Mouse (Mus musculus): Measurements from ENCODE around the gene Olfr199. TPM values are rescaled to one million over a fixed set of nuclear protein-coding genes. Genes with fewer than 3 reads are reported as not detected.

Gene Olfr199
- not detected for total RNA-seq (2023)

DNA sequence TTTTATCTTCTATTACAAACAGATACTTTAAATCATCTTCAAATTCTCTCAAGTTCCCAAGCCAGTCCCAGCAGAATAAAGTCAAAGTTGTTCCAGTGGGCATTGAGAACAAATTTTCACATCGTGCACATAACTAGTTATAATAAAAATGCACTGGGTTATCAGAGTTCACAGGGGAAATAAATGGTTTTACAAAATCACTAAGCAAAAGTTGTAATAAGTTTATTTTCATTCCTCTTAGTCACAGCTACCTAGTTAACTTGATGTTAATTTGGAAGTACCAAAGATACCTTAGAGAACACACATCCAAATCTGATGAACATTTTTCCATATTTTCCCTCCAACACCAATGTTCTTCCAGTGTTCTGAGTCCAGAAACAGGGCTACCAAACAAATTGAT is at the start of gene Olfr199:
Gene Olfr199 (minus strand): TSS at position 101 of the 400 bp plus-strand sequence.

DNA sequence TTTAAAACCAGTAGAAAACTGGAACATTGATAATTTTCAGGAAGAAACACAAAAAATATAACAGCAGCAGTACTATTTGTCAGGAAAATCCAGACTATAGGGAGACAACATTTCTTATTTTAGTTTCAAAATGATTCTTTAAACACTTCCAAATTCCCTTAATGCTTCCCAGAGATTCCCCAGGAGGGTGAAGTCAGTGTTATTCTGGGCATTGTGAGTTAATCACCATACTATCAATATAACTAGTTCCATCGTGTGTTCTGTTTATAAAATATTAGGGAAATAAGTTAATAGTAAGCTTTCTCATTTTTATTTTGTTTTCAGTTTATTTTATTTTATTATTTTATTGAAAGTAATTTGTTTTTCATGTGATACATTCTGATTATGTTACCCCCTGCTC is 16.1 kb downstream of the Olfr199 start, which contains the start of gene Olfr198:
Gene Olfr198 (minus strand): TSS at position 101 of the 400 bp plus-strand sequence.

DNA sequence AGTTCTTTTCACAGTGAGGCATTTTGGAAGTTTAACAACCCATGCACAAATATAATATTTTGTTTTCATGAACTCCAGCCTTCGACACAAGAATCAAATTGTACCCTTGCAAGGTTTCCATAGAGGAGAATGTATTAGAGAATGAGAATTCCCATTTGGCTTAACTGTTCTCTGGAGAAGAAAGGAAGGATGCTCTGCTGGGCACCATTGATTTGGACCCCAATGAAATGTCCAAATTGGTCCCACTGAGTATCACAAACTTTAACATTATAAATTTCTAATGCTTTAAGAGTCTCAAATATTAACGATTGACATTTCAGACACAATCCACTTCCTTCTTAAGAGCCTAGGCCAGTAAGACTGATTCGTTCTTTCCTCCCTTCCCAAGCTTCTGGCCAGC is 49.2 kb downstream of the Olfr199 start, which contains the start of gene Olfr196:
Gene Olfr196 (minus strand): TSS at position 101 of the 400 bp plus-strand sequence.

Other genes starting within 250 kb of the Olfr199 start
- gene Olfr183, start 224.4 kb downstream of the Olfr199 start, total RNA-seq (2023): not detected
- not detected for gene Olfr186, start 189.5 kb downstream of the Olfr199 start, total RNA-seq (2023)
- gene Olfr187, start 180.0 kb downstream of the Olfr199 start, total RNA-seq (2023): not detected
- gene Olfr190, start 141.8 kb downstream of the Olfr199 start, total RNA-seq (2023): not detected
- gene Olfr191, start 129.9 kb downstream of the Olfr199 start, total RNA-seq (2023): not detected
- not detected for gene Olfr193, start 107.9 kb downstream of the Olfr199 start, total RNA-seq (2023)
- not detected for gene Olfr194, start 98.7 kb downstream of the Olfr199 start, total RNA-seq (2023)
- not detected for gene Olfr195, start 72.7 kb downstream of the Olfr199 start, total RNA-seq (2023)
- gene Olfr196, start 49.3 kb downstream of the Olfr199 start, total RNA-seq (2023): not detected
- not detected for gene Olfr198, start 16.2 kb downstream of the Olfr199 start, total RNA-seq (2023)
- not detected for gene Olfr201, start 52.9 kb upstream of the Olfr199 start, total RNA-seq (2023)
- not detected for gene Olfr202, start 67.0 kb upstream of the Olfr199 start, total RNA-seq (2023)
- gene Olfr203, start 79.1 kb upstream of the Olfr199 start, total RNA-seq (2023): not detected
- not detected for gene Olfr204, start 98.5 kb upstream of the Olfr199 start, total RNA-seq (2023)
- gene Olfr205, start 111.4 kb upstream of the Olfr199 start, total RNA-seq (2023): not detected
- gene Olfr206, start 129.5 kb upstream of the Olfr199 start, total RNA-seq (2023): not detected
- gene Olfr209, start 144.2 kb upstream of the Olfr199 start, total RNA-seq (2023): not detected
- not detected for gene Gabrr3, start 187.6 kb upstream of the Olfr199 start, total RNA-seq (2023)